Mouse (Mus musculus) small intestine, adult 2 months (tissue): ENCODE data around the gene Gm11634. TPM values are rescaled to one million over a fixed set of nuclear protein-coding genes. Genes with fewer than 3 reads are reported as not detected.

Source experiments
- H3K27ac ChIP-seq: fragments of 200-500 bp; 2 replicates; pipeline ENCODE4 v1.5.1; 2012; ENCODE audit warnings: low read depth, low read length, control low read depth, inconsistent platforms; ENCODE audit not compliant: insufficient read depth
- H3K27me3 ChIP-seq: fragments of 200-500 bp; 2 replicates; pipeline ENCODE4 v1.6.1; 2012; ENCODE audit warnings: mild to moderate bottlenecking, moderate library complexity, low read length, inconsistent platforms; ENCODE audit not compliant: control insufficient read depth, insufficient read depth
- H3K36me3 ChIP-seq: fragments of 200-500 bp; 2 replicates; pipeline ENCODE4 v1.6.1; 2012; ENCODE audit warnings: mild to moderate bottlenecking, low read length, control low read depth, inconsistent platforms; ENCODE audit not compliant: control insufficient read depth, insufficient read depth
- H3K4me1 ChIP-seq: fragments of 200-500 bp; 2 replicates; pipeline ENCODE4 v1.6.1; 2012; ENCODE audit warnings: low read length, inconsistent platforms, mixed read lengths; ENCODE audit not compliant: control insufficient read depth, insufficient read depth, insufficient read length
- H3K4me3 ChIP-seq: fragments of 200-500 bp; 2 replicates; pipeline ENCODE4 v1.5.1; 2012; ENCODE audit warnings: low read depth, mild to moderate bottlenecking, control low read depth, inconsistent platforms, low read length, moderate library complexity
- CTCF ChIP-seq: fragments of 200-500 bp; IDR thresholded peaks from 2 replicates; pipeline ENCODE4 v1.5.1; 2012; ENCODE audit warnings: low read depth, mild to moderate bottlenecking, control low read depth, inconsistent platforms, low read length, moderate library complexity, mixed read lengths; ENCODE audit not compliant: insufficient replicate concordance, insufficient read length; ENCODE audit errors: extremely low read depth
- POLR2A ChIP-seq: fragments of 200-500 bp; IDR thresholded peaks from 2 replicates; pipeline ENCODE4 v1.6.1; 2012; ENCODE audit warnings: low read depth, mild to moderate bottlenecking, control low read depth, inconsistent platforms, low read length, moderate library complexity
- WGBS: fragments of 180-500 bp; shearing (Covaris S2); methylation state at CpG from one replicate; pipeline ENCODE4 v1.1.7; 2018; 5-methylcytosine and 5-hydroxymethylcytosine counted together
- polyA plus RNA-seq: library from polyadenylated mRNA; depleted of rRNA; stranded (reverse); fragments of >200 nt; gene quantifications from 2 replicates; pipeline ENCODE4 v1.2.3, GENCODE M21; 2012

Gm11634 gene
- polyA plus RNA-seq, 1 experiment = not detected

- Histone ChIP-seq H3K4me1 (peaks cover 6% of the 10 kb centered on the region; the same call in 1 of the 2 replicates), H3K27ac (no peak overlapping the region), H3K36me3 (no peaks in the 10 kb centered on the region), H3K4me3 (no peak overlapping the region), H3K27me3 (no peaks in the 10 kb centered on the region; the same call in 1 of the 2 replicates)
- TF ChIP-seq CTCF = no peak
- TF ChIP-seq POLR2A = no peak
- 87% methylated on average over 3 of the region's 3 CpGs for WGBS
Measured at GRCm38 (mm10) chr11:101618596-101618995, 19.5 kb upstream of the Gm11634 start.

GRCm38 (mm10) chr11:101617849-101618248, 18.8 kb upstream of the Gm11634 start:
- no peak overlapping the region for H3K4me3 ChIP-seq
- WGBS = 21% methylated on average over 8 of the region's 8 CpGs
- H3K36me3 ChIP-seq = no peaks in the 10 kb centered on the region
- no peak overlapping the region for H3K27ac ChIP-seq
- TF ChIP-seq POLR2A = no peak
- TF ChIP-seq CTCF = no peak
- no peaks in the 10 kb centered on the region; the same call in 1 of the 2 replicates for H3K27me3 ChIP-seq
- peaks cover 6% of the 10 kb centered on the region; the same call in 1 of the 2 replicates for H3K4me1 ChIP-seq

DNA sequence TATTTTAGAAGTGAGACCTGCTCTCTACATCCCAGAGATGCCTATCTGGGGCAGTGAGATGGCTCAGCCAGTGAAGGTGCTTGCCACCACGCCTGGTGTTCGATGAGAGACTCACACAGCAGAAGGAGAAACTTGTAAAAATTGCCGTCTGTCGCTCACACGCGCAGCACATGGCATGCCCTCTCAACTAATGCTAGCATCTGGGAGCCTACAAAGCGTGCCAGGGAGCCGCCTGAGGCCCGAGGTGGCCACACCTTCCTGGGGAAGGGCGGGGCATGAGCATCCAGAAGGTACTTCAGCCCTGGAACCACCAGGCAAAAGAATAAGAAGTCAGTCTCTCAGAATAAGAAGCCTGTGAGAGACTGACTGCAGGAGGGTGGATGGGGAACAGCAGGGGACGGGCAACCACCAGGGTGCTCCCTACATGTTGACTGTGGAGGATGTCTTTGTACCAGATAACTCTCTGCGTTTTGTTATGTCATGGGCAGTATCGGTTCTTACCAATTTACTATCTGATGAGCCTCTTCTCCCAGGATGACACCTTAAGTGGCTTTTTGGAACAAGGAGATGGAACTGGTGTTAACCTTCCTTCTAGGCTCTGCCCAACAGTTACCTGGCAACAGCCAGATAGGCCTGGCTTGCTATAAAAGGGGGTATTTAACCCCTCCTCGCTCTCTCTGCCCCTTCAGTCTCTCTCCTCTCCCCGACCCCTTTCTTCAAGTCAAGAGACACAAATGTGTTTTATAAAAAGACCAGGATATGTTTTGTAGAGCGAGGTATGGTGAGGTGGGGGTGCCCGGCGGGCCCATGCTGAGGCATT, 18.1 kb upstream of the Gm11634 start:
- H3K27ac ChIP-seq = no peak overlapping the region
- peaks cover 6% of the 10 kb centered on the region; the same call in 1 of the 2 replicates for H3K4me1 ChIP-seq
- TF ChIP-seq POLR2A (no peak), CTCF (no peak)
- no peaks in the 10 kb centered on the region for H3K36me3 ChIP-seq
- H3K27me3 ChIP-seq = no peaks in the 10 kb centered on the region; the same call in 1 of the 2 replicates
- no peak overlapping the region for H3K4me3 ChIP-seq
- WGBS = 26% methylated on average over 18 of the region's 18 CpGs

- Histone ChIP-seq H3K4me1 (peaks cover 6% of the 10 kb centered on the region; the same call in 1 of the 2 replicates), H3K27ac (no peak overlapping the region), H3K36me3 (no peaks in the 10 kb centered on the region), H3K4me3 (no peak overlapping the region), H3K27me3 (no peaks in the 10 kb centered on the region; the same call in 1 of the 2 replicates)
- WGBS = 83% methylated on average over 8 of the region's 8 CpGs
- TF ChIP-seq POLR2A (no peak), CTCF (no peak)
Measured at GRCm38 (mm10) chr11:101616104-101616503, 17.0 kb upstream of the Gm11634 start.

GRCm38 (mm10) chr11:101615380-101615779, 16.3 kb upstream of the Gm11634 start:
- Histone ChIP-seq H3K4me1 (peaks cover 8% of the 10 kb centered on the region), H3K27ac (no peak overlapping the region), H3K27me3 (no peaks in the 10 kb centered on the region; the same call in 1 of the 2 replicates), H3K4me3 (no peak overlapping the region), H3K36me3 (no peaks in the 10 kb centered on the region)
- TF ChIP-seq CTCF (no peak), POLR2A (no peak)
- 71% methylated on average over 6 of the region's 6 CpGs for WGBS

- WGBS = 69% methylated on average over 4 of the region's 4 CpGs
- Histone ChIP-seq H3K27ac (no peak overlapping the region), H3K4me1 (peaks cover 8% of the 10 kb centered on the region), H3K27me3 (no peaks in the 10 kb centered on the region; the same call in 1 of the 2 replicates), H3K36me3 (no peaks in the 10 kb centered on the region), H3K4me3 (no peak overlapping the region)
- TF ChIP-seq CTCF (no peak), POLR2A (no peak)
Measured at GRCm38 (mm10) chr11:101614116-101614515, 15.1 kb upstream of the Gm11634 start.

DNA sequence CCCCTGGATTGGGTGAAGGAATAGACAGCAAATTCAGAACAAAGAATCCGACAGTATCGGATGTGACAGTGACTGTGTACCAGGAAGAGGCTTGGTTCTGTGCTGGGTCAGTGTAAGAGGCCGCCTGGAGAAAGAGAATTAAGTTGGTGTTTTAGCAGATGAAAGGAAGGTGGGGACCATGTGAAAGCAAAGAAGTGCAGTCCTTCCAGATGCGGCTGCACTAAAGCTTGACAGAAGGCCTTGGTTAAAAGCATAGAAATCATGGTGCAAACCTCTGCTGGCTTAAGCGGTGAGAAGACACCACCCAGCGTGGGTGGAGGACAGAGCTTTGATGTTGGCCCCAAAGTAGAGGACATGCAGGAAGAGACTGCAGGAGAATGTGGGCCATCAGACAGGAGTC, 14.5 kb upstream of the Gm11634 start:
- Histone ChIP-seq H3K27me3 (no peaks in the 10 kb centered on the region), H3K36me3 (no peaks in the 10 kb centered on the region), H3K4me3 (no peak overlapping the region), H3K4me1 (peaks cover 8% of the 10 kb centered on the region), H3K27ac (no peak overlapping the region)
- WGBS = 79% methylated on average over 6 of the region's 6 CpGs
- TF ChIP-seq POLR2A (no peak), CTCF (no peak)
